Mouse (Mus musculus): ENCODE data around the gene Hdac7. TPM values are rescaled to one million over a fixed set of nuclear protein-coding genes. Genes with fewer than 3 reads are reported as not detected.

Hdac7 gene
- polyA plus RNA-seq, 1 experiment from 2014 or later: 210 TPM

GRCm38 (mm10) chr15:97746748-97747147 is 97.6 kb downstream of the Hdac7 start:
- in situ Hi-C loops (cut with MboI; ENCODE audit: low pct_unique_long_range_greater_than_20kb): no loop called here
- no peak for DNase-seq (ENCODE audit: low read depth, low spot score)
- no peak for TF ChIP-seq CTCF (IDR thresholded peaks at IDR 0.05)
- ATAC-seq: no peak
- H3K27me3 ChIP-seq: no peaks in the 10 kb centered on the region
- CTCF ChIA-PET: interaction anchor here (0.9 to 1.3 kb wide), 4 partner anchors 9 to 30 kb away, joined by 3 to 4 read pairs (median 3); no protein-coding TSS in a partner anchor
- POLR2A ChIA-PET: no interaction called here

- in situ Hi-C loops (cut with MboI; ENCODE audit: low pct_unique_long_range_greater_than_20kb): no loop called here
- ChIA-PET POLR2A (interaction anchor here (1.5 kb wide), 1 partner anchor 30 kb away, joined by 4 read pairs; no protein-coding TSS in a partner anchor), CTCF (interaction anchor here (0.9 to 1.3 kb wide), 5 partner anchors 9 to 38 kb away, joined by 3 to 4 read pairs (median 3); no protein-coding TSS in a partner anchor)
- DNase-seq (ENCODE audit: low read depth, low spot score) (no peak), ATAC-seq (no peak)
- no peaks in the 10 kb centered on the region for H3K27me3 ChIP-seq
- no peak for TF ChIP-seq CTCF (IDR thresholded peaks at IDR 0.05)
Observed at GRCm38 (mm10) chr15:97746278-97746677, 98.0 kb downstream of the Hdac7 start.

GRCm38 (mm10) chr15:97745331-97745730 is 99.0 kb downstream of the Hdac7 start:
- in situ Hi-C loops (cut with MboI; ENCODE audit: low pct_unique_long_range_greater_than_20kb): no loop called here
- CTCF ChIA-PET: interaction anchor here (0.6 to 1.3 kb wide), 3 partner anchors 29 to 104 kb away, joined by 3 read pairs; no protein-coding TSS in a partner anchor
- DNase-seq (ENCODE audit: low read depth, low spot score): no peak
- no peaks in the 10 kb centered on the region for H3K27me3 ChIP-seq
- ATAC-seq: no peak
- POLR2A ChIA-PET: interaction anchor here (1.5 kb wide), 1 partner anchor 31 kb away, joined by 4 read pairs; no protein-coding TSS in a partner anchor
- no peak for TF ChIP-seq CTCF (IDR thresholded peaks at IDR 0.05)

- POLR2A ChIA-PET: interaction anchor here (1.5 kb wide), 1 partner anchor 31 kb away, joined by 4 read pairs; no protein-coding TSS in a partner anchor
- ATAC-seq (no peak), DNase-seq (ENCODE audit: low read depth, low spot score) (no peak)
- no peaks in the 10 kb centered on the region for H3K27me3 ChIP-seq
- TF ChIP-seq CTCF (IDR thresholded peaks at IDR 0.05): no peak
- in situ Hi-C loops (cut with MboI; ENCODE audit: low pct_unique_long_range_greater_than_20kb): no loop called here
- CTCF ChIA-PET: interaction anchor here (0.6 to 1.3 kb wide), 3 partner anchors 15 to 104 kb away, joined by 3 read pairs; no protein-coding TSS in a partner anchor
Observed at GRCm38 (mm10) chr15:97744930-97745329, 99.4 kb downstream of the Hdac7 start.

GRCm38 (mm10) chr15:97743961-97744525 is 100.3 kb downstream of the Hdac7 start:
- no peak for TF ChIP-seq CTCF (IDR thresholded peaks at IDR 0.05)
- ChIA-PET POLR2A (no interaction called here), CTCF (interaction anchor here (1.7 kb wide), 1 partner anchor 28 kb away, joined by 3 read pairs; no protein-coding TSS in a partner anchor)
- no peaks in the 10 kb centered on the region for H3K27me3 ChIP-seq
- in situ Hi-C loops (cut with MboI; ENCODE audit: low pct_unique_long_range_greater_than_20kb): no loop called here
- DNase-seq (ENCODE audit: low read depth, low spot score): no peak
- ATAC-seq: no peak

GRCm38 (mm10) chr15:97743210-97743609 is 101.1 kb downstream of the Hdac7 start:
- no peaks in the 10 kb centered on the region for H3K27me3 ChIP-seq
- ATAC-seq (no peak), DNase-seq (ENCODE audit: low read depth, low spot score) (no peak)
- in situ Hi-C loops (cut with MboI; ENCODE audit: low pct_unique_long_range_greater_than_20kb): no loop called here
- CTCF ChIA-PET: interaction anchor here (1.7 kb wide), 1 partner anchor 28 kb away, joined by 3 read pairs; no protein-coding TSS in a partner anchor
- no peak for TF ChIP-seq CTCF (IDR thresholded peaks at IDR 0.05)
- POLR2A ChIA-PET: no interaction called here

Other genes starting within 250 kb of the Hdac7 start
- 32.9 TPM for gene Rpap3, start 138.7 kb downstream of the Hdac7 start, polyA plus RNA-seq (2021)
- gene Endou, start 113.2 kb downstream of the Hdac7 start, polyA plus RNA-seq (2021): 0.17 TPM
- gene Rapgef3, start 76.5 kb downstream of the Hdac7 start, polyA plus RNA-seq (2021): 22.4 TPM
- gene Slc48a1, start 66.0 kb downstream of the Hdac7 start, polyA plus RNA-seq (2021): 134 TPM
- gene Vdr, start 66.1 kb upstream of the Hdac7 start, polyA plus RNA-seq (2021): 47.9 TPM
- 118 TPM for gene Tmem106c, start 119.7 kb upstream of the Hdac7 start, polyA plus RNA-seq (2021)
- gene Col2a1, start 160.2 kb upstream of the Hdac7 start, polyA plus RNA-seq (2021): 0.54 TPM
- 97.8 TPM for gene Pfkm, start 248.1 kb upstream of the Hdac7 start, polyA plus RNA-seq (2021)
- gene Senp1, start 249.2 kb upstream of the Hdac7 start, polyA plus RNA-seq (2021): 22.1 TPM

Data from Patski (cell line).